Mouse (Mus musculus) CD4-positive, CD25-positive, alpha-beta regulatory T cell (primary cell): ENCODE results near the gene Noto. TPM values are rescaled to one million over a fixed set of nuclear protein-coding genes. Genes with fewer than 3 reads are reported as not detected.

ENCODE experiments used
- polyA plus RNA-seq: library from polyadenylated mRNA; unstranded; fragments of 100-300 nt; shearing (Covaris generic); gene quantifications from one replicate; pipeline ENCODE4 v1.2.1, GENCODE M21; 2017

Gene Noto
- polyA plus RNA-seq = not detected

DNA sequence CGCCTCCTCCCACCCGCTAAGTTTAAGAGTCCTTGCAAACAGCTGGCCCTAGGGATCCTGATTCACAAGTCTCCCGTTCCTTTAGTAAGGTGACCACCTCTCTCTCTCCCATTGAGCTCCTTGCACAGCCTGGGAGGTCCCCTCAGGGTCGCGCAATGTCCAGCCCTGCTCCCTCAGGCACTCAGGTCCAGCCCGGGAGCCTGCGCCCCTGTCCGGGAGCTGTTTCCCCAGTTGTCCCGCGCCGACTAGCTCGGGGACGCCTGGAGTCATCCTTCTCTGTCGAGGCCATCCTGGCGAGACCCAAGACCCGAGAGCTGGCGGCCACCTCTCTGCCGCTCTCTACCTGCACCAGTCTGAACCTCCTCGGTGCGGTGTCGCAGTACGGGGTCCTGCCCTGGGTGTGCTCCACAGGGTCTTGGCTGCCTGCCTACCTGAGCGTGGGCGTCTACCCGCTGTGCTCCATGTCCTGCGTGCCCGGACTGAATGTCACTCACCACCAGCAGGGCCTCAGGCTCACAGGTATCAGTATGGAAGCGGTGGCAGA lies at the start of gene Noto:
Gene Noto (plus strand): TSS at position 51 of the 544 bp plus-strand sequence.

DNA sequence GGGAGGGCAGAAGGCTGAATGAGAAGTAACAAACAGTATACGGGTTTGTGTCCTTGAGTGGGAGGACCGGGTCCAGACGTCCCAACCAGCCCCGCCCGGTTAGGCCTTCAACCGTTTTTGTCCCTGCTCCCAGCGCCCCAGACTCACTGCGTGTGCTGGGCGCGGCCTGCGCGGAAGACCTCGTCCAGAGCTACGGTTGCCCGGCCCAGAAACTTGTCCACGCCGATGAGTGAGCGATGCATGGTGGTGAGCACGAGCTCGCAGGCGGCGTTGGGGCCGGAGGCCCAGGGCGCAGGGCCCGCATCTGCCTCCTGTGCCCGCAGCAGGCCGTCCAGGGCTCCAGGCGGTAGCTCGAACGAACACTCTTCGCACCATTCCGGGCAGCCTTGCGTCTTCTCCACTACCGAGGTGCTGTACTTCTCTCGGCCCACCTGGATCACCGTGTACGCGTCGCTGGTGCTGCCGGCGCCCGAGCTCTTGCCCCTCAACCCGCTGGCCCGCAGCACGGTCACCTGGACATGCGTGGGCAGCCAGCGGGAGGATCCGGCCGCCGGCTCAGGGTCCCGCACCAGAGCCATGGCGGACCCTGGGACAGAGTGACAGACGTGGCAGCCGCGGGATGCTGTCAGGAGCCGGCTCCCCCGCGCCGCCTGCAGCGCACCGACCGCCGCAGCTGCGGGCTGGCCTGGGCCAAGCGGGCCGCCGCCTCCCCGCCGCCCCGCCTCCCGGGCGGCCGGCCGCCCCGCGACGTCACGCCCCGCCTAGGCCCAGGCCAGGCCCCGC lies 49.5 kb upstream of the Noto start, which contains the start of gene Rab11fip5:
Gene Rab11fip5 (minus strand): TSS at position 684 of the 783 bp plus-strand sequence.

DNA sequence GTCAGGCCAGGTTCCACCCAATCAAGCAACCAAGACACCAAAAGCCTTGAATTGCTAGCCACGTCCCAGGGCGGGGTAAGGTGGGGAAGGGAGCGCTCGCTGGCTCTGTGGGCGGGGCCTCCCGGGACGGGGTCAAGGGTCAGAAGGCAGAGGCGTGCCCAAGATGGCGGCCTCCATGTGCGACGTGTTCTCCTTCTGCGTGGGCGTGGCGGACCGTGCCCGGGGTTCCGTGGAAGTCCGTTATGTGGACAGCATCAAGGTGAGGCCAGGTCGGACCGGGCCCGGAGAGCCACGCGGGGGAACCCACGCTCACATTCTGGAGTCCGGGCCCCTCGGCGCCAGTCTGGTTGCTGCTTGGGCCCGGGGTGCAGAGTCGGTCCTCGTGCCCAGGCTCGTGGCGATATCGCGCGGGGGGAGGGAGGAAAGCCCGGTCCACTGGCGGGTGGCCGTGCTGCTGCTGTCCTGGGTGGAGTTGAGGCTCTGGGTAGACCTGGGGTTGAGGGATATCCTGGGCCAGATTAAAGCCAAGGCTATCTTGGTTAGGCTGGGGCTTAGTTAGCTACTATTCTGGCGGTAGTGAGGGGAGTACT lies 8.3 kb downstream of the Noto start, which contains the start of gene Smyd5:
Gene Smyd5 (plus strand): TSS at position 148 of the 590 bp plus-strand sequence.

DNA sequence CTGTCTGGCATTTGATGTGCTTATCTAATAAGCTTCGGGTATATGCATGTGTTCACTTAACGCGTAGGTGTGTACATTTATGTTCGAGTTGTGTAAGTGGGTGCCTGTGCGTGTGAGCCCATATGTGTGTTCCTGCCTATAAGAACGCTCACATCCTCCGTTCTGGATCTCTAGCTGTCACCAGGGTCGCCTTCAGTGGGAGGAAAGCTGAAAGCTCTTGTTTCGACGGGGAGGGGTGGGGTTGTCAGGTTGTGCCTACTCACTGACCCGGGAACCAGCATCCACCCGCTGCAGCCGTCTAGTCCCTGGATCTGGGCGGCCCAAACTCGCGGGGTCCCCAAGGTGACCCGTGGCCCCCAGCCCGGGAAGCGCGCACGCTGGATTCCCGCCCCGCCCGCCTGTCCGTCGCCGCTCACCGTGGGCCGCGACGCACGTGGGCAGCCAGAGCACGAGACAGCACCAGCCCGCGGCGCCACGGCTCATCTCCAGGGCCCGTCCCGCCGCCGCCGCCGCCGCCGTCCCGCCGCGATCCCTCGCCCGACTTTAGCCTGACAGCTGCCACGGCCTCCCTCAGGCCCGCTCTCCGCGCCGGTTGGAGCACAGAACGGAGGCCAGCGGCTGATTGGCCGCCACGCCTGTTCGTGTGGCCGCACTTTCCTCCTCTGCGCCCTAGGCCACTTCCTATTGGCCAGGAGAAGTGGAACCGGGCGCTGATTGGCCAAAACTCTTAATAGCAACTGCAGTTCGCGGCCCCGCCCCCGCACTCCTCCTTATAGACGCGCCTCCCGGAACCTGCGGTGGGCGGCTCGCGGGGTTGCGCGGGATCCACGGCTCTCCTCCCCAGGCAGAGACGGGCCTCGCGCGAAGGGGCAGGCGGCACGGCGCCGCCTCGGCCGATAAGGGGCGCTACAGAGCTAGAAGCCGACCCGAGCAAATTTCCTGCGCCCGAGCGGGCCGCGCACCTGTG lies 27.3 kb downstream of the Noto start, which contains the start of gene Cct7:
Gene Cct7 (plus strand): TSS at position 818 of the 967 bp plus-strand sequence.

DNA sequence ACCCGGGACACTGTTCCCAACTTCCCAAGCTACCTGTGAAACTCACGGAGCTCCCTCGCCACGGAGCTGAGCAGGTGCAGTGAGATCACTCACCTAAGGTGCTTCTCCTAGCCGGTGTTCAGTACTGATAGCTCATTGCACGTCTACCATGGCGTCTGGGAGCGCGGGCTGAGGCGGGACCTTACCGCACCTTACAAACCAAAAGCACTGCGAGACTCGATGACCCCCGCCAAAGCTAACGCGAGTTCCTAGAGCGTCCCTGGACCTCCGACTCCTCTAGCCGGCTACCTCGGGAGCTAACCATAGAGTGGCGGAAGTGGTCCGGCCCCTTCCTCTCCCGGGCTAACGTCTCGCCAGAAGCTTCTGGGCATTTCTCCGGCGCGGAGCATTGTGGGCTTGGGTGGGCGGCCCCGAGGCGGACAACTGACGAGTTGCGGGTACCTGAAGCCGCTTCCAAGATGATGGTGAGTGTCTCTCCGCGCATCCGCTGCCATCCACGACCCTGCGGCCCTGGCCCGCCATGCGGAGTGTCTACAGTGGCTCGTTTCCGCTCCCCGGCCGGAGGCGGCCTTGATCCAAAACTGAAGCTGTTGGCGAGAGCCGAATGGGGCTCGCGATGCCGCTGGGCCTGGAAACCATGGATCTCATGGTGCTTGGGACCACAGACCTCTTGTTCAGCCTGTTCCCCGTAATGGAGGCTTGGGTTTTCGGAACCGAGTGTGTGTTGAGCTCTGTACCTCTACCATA lies 28.2 kb downstream of the Noto start, which contains the start of gene Pradc1:
Gene Pradc1 (minus strand): TSS at position 307 of the 747 bp plus-strand sequence.

Other genes starting within 250 kb of the Noto start
- gene Emx1, start 236.4 kb upstream of the Noto start, polyA plus RNA-seq = not detected
- gene Sfxn5, start 90.5 kb upstream of the Noto start, polyA plus RNA-seq = 1.0 TPM
- 0.67 TPM for gene Rab11fip5, start 49.3 kb upstream of the Noto start, polyA plus RNA-seq
- gene Smyd5, start 8.1 kb downstream of the Noto start, polyA plus RNA-seq = 50.5 TPM
- gene Cct7, start 27.6 kb downstream of the Noto start, polyA plus RNA-seq = 290 TPM
- 22.9 TPM for gene Pradc1, start 28.1 kb downstream of the Noto start, polyA plus RNA-seq
- gene Fbxo41, start 79.1 kb downstream of the Noto start, polyA plus RNA-seq = 0.39 TPM
- gene Egr4, start 89.7 kb downstream of the Noto start, polyA plus RNA-seq = 0.41 TPM
- 1.7 TPM for gene Alms1, start 163.6 kb downstream of the Noto start, polyA plus RNA-seq